Comparison of ENCODE assay signal across 12 mouse cellular contexts in the genomic region with DNA sequence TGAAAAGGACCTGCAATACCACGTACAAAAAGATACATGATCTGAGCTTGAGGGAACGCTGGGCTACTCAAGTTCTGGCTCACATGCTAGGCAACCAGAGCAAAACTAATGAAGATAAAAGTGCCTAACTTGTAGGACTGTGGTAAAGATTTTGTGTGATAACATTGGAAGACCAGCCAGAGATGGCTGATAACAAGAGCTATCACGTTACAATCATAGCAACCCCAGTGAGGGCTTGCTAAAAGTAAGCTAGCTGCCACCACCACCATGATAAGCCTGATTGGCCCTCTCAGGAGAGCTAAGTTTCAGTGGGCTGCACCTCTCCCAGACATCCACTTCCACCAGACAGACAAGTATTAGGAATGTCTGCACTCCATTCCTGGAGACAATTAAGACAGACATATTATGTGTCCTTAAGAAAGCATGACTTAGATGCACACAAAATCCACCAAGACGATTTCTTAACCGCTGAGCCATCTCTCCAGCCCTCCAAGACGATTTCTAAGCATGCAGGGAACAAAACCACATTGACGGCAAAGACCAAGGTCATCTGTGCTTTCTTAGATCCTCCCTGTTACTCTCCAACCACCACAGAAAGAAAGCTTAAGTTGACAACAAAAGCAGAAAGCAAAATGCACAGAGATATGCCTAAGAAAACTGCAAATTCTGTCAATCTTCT. TPM values are rescaled to one million over a fixed set of nuclear protein-coding genes. Genes with fewer than 3 reads are reported as not detected.
DNase-seq lines count a peak whose midpoint lies in the region; ATAC-seq and TF ChIP-seq lines count a peak whose summit lies in the region.
"Had no signal": no experiment of that assay in that cellular context is flagged by ENCODE, and none has a peak within 500 bp of the region (broad histone marks: within the 10 kb centered on the region; RNA-seq: fewer than 3 reads in every experiment).

No protein-coding gene starts in this region.

- intact Hi-C loops in heart, adult 2 months (cut with DNase I), result loop anchor here (5.0 kb wide), 1 partner anchor 116 kb away; no protein-coding TSS in a partner anchor
- intact Hi-C loops in heart, postnatal 14 days (cut with DNase I), result no loop called here

- peak overlapping the region; percentile 47 for H3K27ac ChIP-seq in heart, adult 2 months
- peak overlapping the region; percentile 54; the same call in 1 of the 2 replicates for H3K27ac ChIP-seq in lung, postnatal 0 days (ENCODE audit: low read length)
- no peak overlapping the region for H3K27ac ChIP-seq in hindbrain, embryonic 14.5 days
- H3K27ac ChIP-seq in neural tube, embryonic 13.5 days (replicated peaks), result no peak overlapping the region

- H3K9ac ChIP-seq in heart, adult 2 months (ENCODE audit: low read depth, low read length), result peak overlapping the region; percentile 50
- peak overlapping the region; percentile 48 for H3K9ac ChIP-seq in lung, postnatal 0 days (replicated peaks; ENCODE audit: low read depth)
- no peak overlapping the region for H3K9ac ChIP-seq in hindbrain, embryonic 14.5 days
- H3K9ac ChIP-seq in neural tube, embryonic 13.5 days, result peak overlapping the region; percentile 41; the same call in 1 of the 2 replicates

- peak overlapping the region; percentile 85 for H3K4me2 ChIP-seq in lung, postnatal 0 days (replicated peaks; ENCODE audit: low read depth, low read length)
- peak overlapping the region; percentile 26 for H3K4me2 ChIP-seq in hindbrain, embryonic 14.5 days (replicated peaks)
- peak overlapping the region; percentile 35 for H3K4me2 ChIP-seq in neural tube, embryonic 13.5 days

- H3K4me1 ChIP-seq in heart, adult 2 months (ENCODE audit: control insufficient read depth, insufficient read depth, low read length), result peaks cover 6% of the 10 kb centered on the region
- peaks cover 8% of the 10 kb centered on the region; the same call in 1 of the 2 replicates for H3K4me1 ChIP-seq in lung, postnatal 0 days (ENCODE audit: insufficient read depth, low read depth, low read length)
- peaks cover 10% of the 10 kb centered on the region for H3K4me1 ChIP-seq in hindbrain, embryonic 14.5 days (replicated peaks; ENCODE audit: control insufficient read depth, insufficient read depth, low read length)
- peaks cover 25% of the 10 kb centered on the region for H3K4me1 ChIP-seq in neural tube, embryonic 13.5 days (replicated peaks)

- no peak for TF ChIP-seq POLR2A in heart, adult 2 months (IDR thresholded peaks at IDR 0.05; ENCODE audit: insufficient read depth, low read depth, low read length)

- H3K36me3 ChIP-seq in heart, adult 2 months (ENCODE audit: control insufficient read depth, insufficient read depth, low read length), result peaks cover 15% of the 10 kb centered on the region
- H3K36me3 ChIP-seq in lung, postnatal 0 days (ENCODE audit: insufficient read depth, low read length), result no peaks in the 10 kb centered on the region; the same call in 1 of the 2 replicates
- no peaks in the 10 kb centered on the region for H3K36me3 ChIP-seq in hindbrain, embryonic 14.5 days (replicated peaks; ENCODE audit: control insufficient read depth, insufficient read depth)
- H3K36me3 ChIP-seq in neural tube, embryonic 13.5 days, result no peaks in the 10 kb centered on the region

- DNase-seq in heart, adult 2 months, result no peak
- DNase-seq in heart, postnatal 14 days, result no peak
- DNase-seq in lung, postnatal 0 days (ENCODE audit: low spot score), result peak; percentile 5
- no peak for DNase-seq in lung, postnatal 10 days
- no peak for DNase-seq in hindbrain, embryonic 14.5 days (ENCODE audit: low spot score)
- DNase-seq in cerebellum, adult 11 months, result no peak
- no peak for DNase-seq in cerebellum, postnatal 10 days
- DNase-seq: cerebellum, postnatal 25 days; right cerebral cortex, adult 18-20 months had no signal

- no peak for TF ChIP-seq CTCF in heart, adult 2 months (IDR thresholded peaks at IDR 0.05)
- no peak for TF ChIP-seq CTCF in lung, postnatal 0 days (IDR thresholded peaks at IDR 0.05)

- no peaks in the 10 kb centered on the region for H3K79me2 ChIP-seq in heart, adult 2 months (replicated peaks; ENCODE audit: control insufficient read depth, insufficient read depth, low read length)

- no peak for ATAC-seq in lung, postnatal 0 days
- no peak for ATAC-seq in hindbrain, embryonic 14.5 days (ENCODE audit: low FRiP score)
- no peak for ATAC-seq in neural tube, embryonic 13.5 days (ENCODE audit: low read depth)

- H3K4me3 ChIP-seq in heart, adult 2 months, result peak overlapping the region; percentile 74
- H3K4me3 ChIP-seq in lung, postnatal 0 days (ENCODE audit: low read depth, low read length), result peak overlapping the region; percentile 41
- peak overlapping the region; percentile 12; the same call in 1 of the 2 replicates for H3K4me3 ChIP-seq in hindbrain, embryonic 14.5 days (replicated peaks; ENCODE audit: low read length)
- peak overlapping the region; percentile 19 for H3K4me3 ChIP-seq in neural tube, embryonic 13.5 days

- 55% methylated on average over 7 of the region's 7 CpGs for WGBS in heart, adult 2 months
- WGBS in lung, postnatal 0 days, result 42% methylated on average over 7 of the region's 7 CpGs
- 74% methylated on average over 7 of the region's 7 CpGs for WGBS in hindbrain, embryonic 14.5 days
- WGBS in neural tube, embryonic 13.5 days, result 81% methylated on average over 7 of the region's 7 CpGs

- H3K9me3 ChIP-seq in lung, postnatal 0 days (ENCODE audit: low read length), result no peaks in the 10 kb centered on the region
- H3K9me3 ChIP-seq in hindbrain, embryonic 14.5 days (ENCODE audit: control insufficient read depth, low read length), result no peaks in the 10 kb centered on the region
- H3K9me3 ChIP-seq in neural tube, embryonic 13.5 days, result no peaks in the 10 kb centered on the region

- no peak for TF ChIP-seq EP300 in heart, adult 2 months (IDR thresholded peaks at IDR 0.05; ENCODE audit: insufficient read depth, low read depth, low read length)
- TF ChIP-seq EP300 in lung, postnatal 0 days (IDR thresholded peaks at IDR 0.05), result no peak

- H3K27me3 ChIP-seq in heart, adult 2 months (ENCODE audit: control insufficient read depth, insufficient read depth, low read length), result no peaks in the 10 kb centered on the region
- no peaks in the 10 kb centered on the region for H3K27me3 ChIP-seq in lung, postnatal 0 days (replicated peaks; ENCODE audit: insufficient read depth, low read length)
- H3K27me3 ChIP-seq in hindbrain, embryonic 14.5 days (ENCODE audit: control insufficient read depth, insufficient read depth, low read length), result peaks cover 16% of the 10 kb centered on the region
- H3K27me3 ChIP-seq in neural tube, embryonic 13.5 days, result peaks cover 34% of the 10 kb centered on the region

RNA-seq across cellular contexts. Expression of a gene that starts 3.0 kb away (rescaled TPM):
- total RNA-seq in heart, adult 2 months (2021), result 100 to 1,000 TPM in 1 of 2 experiments, 10 to 100 TPM in 1; 66.4 to 116 TPM
- polyA plus RNA-seq in heart, adult 2 months (2012; rRNA removed), result 91.8 and 124 TPM in 2 replicates
- 10 to 100 TPM; 78.5 to 80.3 TPM for total RNA-seq in heart, postnatal 14 days (2021)
- 357 and 645 TPM in 2 replicates for polyA plus RNA-seq in lung, postnatal 0 days (2015; fragmentation: Nextera tagmentation; extraction: Ambion mirVana)
- 36.4 and 40.4 TPM in 2 replicates for polyA plus RNA-seq in hindbrain, embryonic 14.5 days (2014; fragmentation: Nextera tagmentation; extraction: Ambion mirVana)
- polyA plus RNA-seq in neural tube, embryonic 13.5 days (2015; fragmentation: Nextera tagmentation; extraction: Ambion mirVana), result 67.4 and 72.9 TPM in 2 replicates

RNA-seq across cellular contexts. Expression of a gene that starts 51.3 kb away (rescaled TPM):
- total RNA-seq in heart, adult 2 months (2021), result not detected
- not detected in 2 replicates for polyA plus RNA-seq in heart, adult 2 months (2012; rRNA removed)
- not detected for total RNA-seq in heart, postnatal 14 days (2021)
- not detected in 2 replicates for polyA plus RNA-seq in lung, postnatal 0 days (2015; fragmentation: Nextera tagmentation; extraction: Ambion mirVana)
- polyA plus RNA-seq in hindbrain, embryonic 14.5 days (2014; fragmentation: Nextera tagmentation; extraction: Ambion mirVana), result 0.08 TPM in 1 of 2 replicates, not detected in the other
- polyA plus RNA-seq in neural tube, embryonic 13.5 days (2015; fragmentation: Nextera tagmentation; extraction: Ambion mirVana), result not detected in 2 replicates
- polyA plus RNA-seq: gonadal fat pad, adult 2 months; large intestine, adult 2 months had no signal

Comparison
In these comparisons a context has a peak if more than half of its experiments do, and no peak if none do; other contexts are left out.
1. H3K27ac ChIP-seq: peak in heart, adult 2 months (single experiment) and lung, postnatal 0 days (single experiment); none in hindbrain, embryonic 14.5 days (single experiment) and neural tube, embryonic 13.5 days (single experiment).
2. H3K4me3 ChIP-seq: peak in every context shown above with its lines; median percentile 74 in heart, adult 2 months; 41 in lung, postnatal 0 days; 19 in neural tube, embryonic 13.5 days; 12 in hindbrain, embryonic 14.5 days.
3. H3K4me2 ChIP-seq: peak in every context shown above with its lines; median percentile 85 in lung, postnatal 0 days; 35 in neural tube, embryonic 13.5 days; 26 in hindbrain, embryonic 14.5 days.